Mouse (Mus musculus) heart, adult 2 months (tissue): Measurements from ENCODE around the gene Ackr1.

Source experiments
- CTCF ChIP-seq: fragments of 200-600 bp; IDR thresholded peaks from 2 replicates; pipeline ENCODE4 v1.8.1; 2022; ENCODE audit warnings: antibody characterized with exemption, mild to moderate bottlenecking, moderate library complexity
- POLR2A ChIP-seq: fragments of 200-500 bp; IDR thresholded peaks from 2 replicates; pipeline ENCODE4 v1.6.1; 2011; ENCODE audit warnings: mild to moderate bottlenecking, low read depth, low read length, control low read depth; ENCODE audit not compliant: insufficient read depth

DNA sequence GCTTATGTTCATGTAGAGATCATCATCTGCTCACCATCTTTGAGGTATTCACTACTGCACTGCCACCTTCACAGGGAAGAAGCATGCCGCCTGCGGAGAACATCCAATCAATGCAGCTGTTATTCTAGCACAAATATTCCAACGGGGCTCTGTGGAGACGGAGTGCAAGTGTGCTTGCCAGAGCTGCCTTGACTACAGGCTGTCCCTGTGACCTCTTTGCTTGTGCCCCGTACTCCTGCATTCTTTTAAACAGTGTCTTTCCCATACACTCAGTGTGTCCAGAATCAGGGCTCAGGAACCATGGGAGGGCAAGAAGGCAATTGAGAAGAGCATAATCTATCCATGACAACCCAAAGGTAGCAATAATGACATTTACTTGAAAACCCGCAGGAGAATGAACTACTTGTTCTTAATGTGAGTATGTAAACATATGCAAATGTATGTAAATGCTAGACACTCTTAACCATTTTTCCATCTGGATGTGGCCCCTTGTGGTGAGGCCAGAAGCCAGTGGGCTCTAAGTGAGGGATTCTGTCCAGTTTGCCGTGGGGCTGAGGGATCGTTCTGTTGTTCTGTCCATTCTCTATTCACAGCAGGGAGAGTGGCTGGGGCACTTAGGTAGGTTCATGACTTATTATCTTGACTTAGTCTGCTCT lies 11.8 kb downstream of the Ackr1 start:
- no peak for TF ChIP-seq CTCF
- TF ChIP-seq POLR2A: no peak
